Comparison of ENCODE assay signal across 15 mouse cellular contexts in genomic region chr1:189532834-189533233, GRCm38 (mm10).
"Had no signal": no experiment of that assay in that cellular context is flagged by ENCODE, and none has a peak within 500 bp of the region (broad histone marks: within the 10 kb centered on the region; RNA-seq: fewer than 3 reads in every experiment).

No protein-coding gene starts in this region.

- H3K4me1 ChIP-seq: kidney, embryonic 15.5 days; liver, embryonic 13.5 days; neural tube, embryonic 12.5 days; neural tube, embryonic 15.5 days had no signal

- H3K4me3 ChIP-seq: kidney, embryonic 15.5 days; liver, embryonic 13.5 days; neural tube, embryonic 12.5 days; neural tube, embryonic 15.5 days had no signal

- H3K9ac ChIP-seq: kidney, embryonic 15.5 days; liver, embryonic 13.5 days; neural tube, embryonic 12.5 days; neural tube, embryonic 15.5 days had no signal

- DNase-seq: kidney, adult 11 months; kidney, adult 8-10 months; kidney, postnatal 10 days; kidney, postnatal 36 days; liver, embryonic 13.5 days; lung, adult 2 months; lung, postnatal 14 days; lung, postnatal 4 days; midbrain, embryonic 14.5 days; thymus, postnatal 25 days had no signal

- H3K27ac ChIP-seq: kidney, embryonic 15.5 days; liver, embryonic 13.5 days; neural tube, embryonic 12.5 days; neural tube, embryonic 15.5 days; stomach, postnatal 0 days had no signal

- H3K4me2 ChIP-seq: kidney, embryonic 15.5 days; liver, embryonic 13.5 days; midbrain, embryonic 11.5 days; neural tube, embryonic 12.5 days; neural tube, embryonic 15.5 days had no signal

- H3K9me3 ChIP-seq: kidney, embryonic 15.5 days; liver, embryonic 13.5 days; neural tube, embryonic 12.5 days; neural tube, embryonic 15.5 days had no signal

- H3K27me3 ChIP-seq: kidney, embryonic 15.5 days; liver, embryonic 13.5 days; neural tube, embryonic 12.5 days; neural tube, embryonic 15.5 days had no signal

- H3K36me3 ChIP-seq: kidney, embryonic 15.5 days; liver, embryonic 13.5 days; neural tube, embryonic 12.5 days; neural tube, embryonic 15.5 days had no signal
